Mouse (Mus musculus): ENCODE results near the gene Fchsd2.
A peak's percentile ranks its signal among the peaks of the same experiment; 100 is the strongest.

The Fchsd2 gene

DNA sequence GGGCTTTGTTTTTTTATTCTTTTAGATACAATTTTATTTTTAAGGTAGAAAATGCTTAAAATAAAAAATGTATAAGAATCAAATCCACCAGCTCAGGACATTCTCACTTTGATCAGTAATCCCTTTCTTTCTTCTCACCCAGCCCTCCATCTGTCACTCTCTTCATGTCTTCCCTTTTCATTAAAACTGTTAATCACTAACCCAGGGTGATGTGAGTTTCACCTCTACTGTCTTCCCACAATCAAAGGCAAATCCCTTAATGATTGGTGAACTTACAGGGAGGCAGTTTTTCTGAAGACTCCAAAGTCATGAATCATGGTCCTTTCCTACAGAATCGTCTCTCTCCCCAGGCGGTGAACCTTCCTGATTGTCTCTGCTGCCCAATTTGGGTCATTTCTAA, 124.1 kb downstream of the Fchsd2 start:
- DNase-seq = no peak

DNA sequence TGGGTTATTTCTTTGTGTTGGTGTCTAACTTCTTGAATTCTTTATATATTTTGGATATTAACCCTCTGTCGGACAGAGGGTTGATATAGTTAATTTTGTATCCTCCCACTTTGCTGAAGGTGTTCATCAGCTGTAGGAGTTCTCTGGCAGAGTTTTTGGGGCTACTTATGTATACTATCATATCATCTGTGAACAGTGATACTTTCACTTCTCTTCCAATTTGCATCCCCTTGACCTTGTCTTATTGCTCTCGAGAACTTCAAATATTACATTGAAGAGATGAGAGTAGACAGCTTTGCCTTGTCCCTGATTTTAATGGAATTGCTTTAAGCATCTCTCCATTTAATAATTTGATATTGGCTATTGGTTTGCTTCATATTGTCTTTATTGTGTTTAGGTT, 130.8 kb downstream of the Fchsd2 start:
- DNase-seq = no peak

DNA sequence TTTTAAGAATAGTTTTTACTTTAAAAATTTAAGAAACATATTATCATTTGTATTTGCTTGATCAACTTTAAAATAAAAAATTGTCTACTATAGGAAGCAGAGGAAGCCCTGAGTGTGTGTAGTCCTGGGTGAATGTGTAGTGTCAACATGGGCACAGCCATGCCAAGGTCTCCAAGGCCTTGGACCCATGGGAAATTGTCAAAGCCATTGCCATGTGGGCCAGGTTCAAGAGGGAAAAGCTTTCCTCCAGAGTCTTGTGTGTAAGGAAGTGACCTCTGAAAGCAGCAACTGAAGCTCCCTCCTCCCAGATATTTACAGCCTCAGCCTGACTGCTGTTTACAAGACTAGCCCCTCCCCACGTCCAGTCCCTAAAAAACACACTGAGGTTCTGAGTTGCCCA, 136.7 kb downstream of the Fchsd2 start:
- no peak for DNase-seq

DNA sequence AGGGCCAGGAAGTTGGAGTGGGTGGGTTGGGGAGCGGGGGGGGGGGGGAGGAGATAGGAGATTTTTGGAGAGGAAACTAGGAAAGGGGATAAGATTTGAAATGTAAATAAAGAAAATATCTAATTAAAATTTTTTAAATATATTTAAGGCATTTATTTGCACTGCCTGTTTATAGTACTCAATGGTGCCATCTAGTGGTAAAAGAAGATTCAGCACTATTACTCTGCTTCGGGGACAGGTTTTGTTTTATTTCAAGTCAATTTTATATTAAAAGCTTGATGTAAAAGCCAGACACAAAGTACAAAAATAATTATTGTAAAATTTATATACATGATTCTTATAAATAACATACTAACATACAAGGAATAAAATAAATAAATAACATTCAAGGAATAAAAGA, 138.8 kb downstream of the Fchsd2 start:
- no peak for DNase-seq

DNA sequence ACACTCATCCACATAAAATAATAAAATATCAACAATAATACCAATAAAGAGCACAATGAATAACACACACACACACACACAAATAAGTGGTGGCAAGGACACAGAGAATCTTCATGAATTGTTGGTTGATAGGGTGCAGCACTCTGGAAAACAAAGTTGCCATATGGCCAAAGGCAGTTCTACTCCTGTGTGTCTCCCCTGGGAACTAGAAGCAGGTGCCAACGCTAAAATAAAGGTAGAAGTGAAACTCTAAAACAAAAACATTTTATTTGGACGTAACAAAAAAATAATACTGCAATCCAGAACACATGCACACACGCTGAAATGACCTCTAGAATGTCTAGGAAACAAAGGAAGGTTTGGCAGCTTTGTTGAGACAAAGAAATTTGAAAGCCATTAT, 140.1 kb downstream of the Fchsd2 start:
- DNase-seq = no peak

DNA sequence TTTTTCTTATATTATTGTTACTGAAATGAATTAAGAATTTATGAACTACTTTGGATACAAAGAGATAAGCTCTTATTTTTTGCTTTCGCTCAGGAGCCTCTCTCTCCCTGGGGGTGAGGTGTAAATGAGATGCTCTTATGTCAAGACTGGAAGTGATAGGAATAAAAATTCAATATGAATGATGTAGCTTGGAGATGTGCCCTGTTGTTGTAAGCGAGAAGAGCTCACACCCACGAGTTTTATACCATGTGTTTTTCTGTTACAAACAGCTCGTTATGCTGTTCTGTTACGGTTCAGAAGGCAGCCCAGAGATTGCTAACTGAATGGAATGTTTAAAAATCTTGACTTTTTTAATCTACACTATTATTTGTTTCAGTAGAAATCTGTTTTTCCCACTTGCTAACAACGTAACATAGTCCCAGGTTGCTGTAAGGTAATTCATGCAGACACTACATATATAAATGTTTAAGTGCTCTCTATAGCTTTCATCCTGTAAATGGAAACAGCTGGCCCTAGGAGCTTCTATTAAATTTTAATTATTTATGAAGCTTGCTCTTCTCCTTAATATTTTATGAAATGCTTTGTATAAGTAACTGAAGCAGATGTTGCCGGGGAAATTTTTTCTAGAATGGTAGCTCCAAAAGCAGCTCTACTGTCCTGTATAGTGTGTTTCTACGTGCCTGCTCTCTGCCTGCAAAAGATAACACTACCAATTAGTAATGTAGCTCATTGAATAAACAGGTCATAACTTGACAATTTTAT, 144.2 kb downstream of the Fchsd2 start:
- DNase-seq = no peak

DNA sequence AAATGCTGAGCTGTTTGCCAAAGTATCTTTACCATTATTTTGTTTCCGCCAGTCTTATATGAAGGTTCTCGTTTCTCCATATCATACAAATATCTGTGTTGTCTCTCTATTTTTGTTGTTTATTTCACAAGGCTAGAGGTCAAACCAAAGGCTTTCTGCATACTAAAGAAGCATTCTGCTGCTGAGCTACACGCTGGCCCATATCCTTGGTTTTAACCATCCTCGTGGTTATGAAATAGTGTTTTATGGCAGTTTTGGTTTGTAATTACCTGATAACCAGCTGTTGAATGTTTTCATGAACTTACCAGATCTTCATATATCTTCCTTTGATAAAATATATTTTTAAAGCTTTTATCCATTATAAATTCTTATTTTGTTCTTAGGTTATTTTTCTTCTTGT, 156.1 kb downstream of the Fchsd2 start:
- DNase-seq = no peak

DNA sequence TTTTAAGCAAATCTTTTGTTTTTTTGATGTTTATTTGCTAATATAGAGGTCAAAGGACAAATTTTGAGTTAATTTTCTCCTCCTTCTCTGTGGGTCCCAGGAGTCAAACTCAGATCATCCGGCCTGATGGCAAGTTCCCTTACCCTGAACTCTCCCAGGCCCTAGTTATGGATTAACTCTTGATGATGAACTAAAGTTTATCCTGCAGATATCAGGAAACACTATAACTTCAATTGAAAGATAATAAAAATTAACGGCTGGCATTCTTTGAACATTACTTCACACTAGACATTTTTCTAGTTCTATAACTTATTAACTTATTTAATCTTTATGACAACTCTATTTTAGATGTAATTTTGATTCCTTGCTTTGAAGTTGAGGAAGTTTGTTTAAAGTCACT, 156.5 kb downstream of the Fchsd2 start:
- DNase-seq = no peak

DNA sequence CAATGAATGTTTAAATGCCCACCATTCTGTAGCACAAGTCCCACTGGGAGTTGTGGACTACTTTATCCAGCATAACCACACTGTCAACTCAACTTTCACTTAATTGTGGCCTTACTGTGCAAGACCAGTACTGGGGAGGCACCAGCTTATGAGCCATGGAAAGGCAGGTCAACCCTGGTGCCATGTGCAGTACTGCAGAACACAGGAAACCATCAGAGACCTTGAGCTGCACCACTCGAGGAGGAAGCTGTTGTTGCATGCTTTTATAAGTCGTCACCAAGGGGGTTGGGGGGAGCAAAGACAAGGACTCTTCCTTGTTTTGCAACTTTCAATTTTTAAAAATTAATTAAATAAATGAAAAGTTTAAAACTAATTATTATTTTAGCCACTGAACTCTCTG, 160.4 kb downstream of the Fchsd2 start:
- DNase-seq = no peak

DNA sequence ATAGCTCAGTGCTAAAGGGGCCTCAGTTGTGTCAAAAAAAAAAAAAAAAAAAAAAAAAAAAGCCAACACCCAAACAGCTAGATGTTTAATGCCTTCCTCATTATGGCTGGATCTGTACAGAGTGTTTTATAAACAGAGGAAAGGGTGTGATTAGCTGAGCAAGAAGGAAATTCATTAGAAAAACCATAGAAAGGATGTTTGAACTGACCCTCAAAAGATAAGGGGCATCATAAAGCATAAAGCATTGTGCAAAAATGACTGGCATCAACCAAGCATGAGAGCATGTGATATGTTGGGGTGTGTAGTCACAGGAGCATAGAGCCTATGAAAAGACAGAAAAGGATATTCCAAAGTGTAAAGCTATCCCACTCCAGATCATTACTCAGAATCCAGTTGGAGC, 165.8 kb downstream of the Fchsd2 start:
- no peak for DNase-seq

DNA sequence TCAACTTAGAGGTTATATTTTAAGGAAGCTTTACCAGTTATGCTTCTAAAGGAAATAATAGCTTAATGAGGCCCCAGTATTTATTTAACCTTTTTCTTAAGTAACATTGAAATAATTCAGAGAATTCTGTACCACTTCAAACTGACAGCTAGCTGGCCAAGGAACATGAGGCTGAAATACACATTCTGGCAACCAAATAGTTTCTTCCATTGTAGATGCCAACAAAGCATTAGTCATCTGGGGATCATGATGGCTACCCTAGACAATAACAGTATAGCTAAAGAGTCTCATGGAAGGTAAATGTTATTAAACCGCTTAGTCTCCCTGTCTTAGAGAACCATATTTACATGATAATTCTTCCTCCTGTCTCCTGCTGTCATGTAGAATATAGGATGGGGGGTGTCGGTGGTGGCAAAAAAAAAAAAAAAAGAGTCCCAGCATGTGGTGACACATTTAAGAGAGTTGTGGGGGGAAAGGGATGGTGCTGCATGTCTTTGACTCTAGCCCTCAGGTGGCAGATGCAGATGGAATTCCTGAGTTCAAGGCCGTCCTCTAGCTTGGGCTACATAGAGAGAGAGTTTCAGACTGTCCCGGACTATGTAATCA, 169.4 kb downstream of the Fchsd2 start:
- no peak for DNase-seq

DNA sequence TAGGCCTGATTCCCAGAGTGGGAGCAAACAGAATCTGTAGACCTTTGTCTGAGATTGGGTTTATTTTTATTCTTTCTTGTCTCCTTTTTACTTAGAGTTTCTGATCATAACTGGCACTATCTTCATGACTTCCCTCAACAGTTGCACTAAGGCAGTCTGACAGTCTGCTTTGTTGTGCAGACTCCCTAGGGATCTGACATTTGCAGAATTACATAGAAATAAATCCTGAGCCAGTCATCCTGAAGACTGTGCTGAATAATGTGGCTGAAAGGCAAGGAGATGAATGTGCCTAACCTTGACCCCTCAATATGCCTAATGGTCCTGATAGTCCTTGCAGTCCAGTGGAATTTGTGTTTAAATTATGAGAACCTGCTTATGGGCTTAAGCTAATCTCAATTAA, 170.8 kb downstream of the Fchsd2 start:
- no peak for DNase-seq

DNA sequence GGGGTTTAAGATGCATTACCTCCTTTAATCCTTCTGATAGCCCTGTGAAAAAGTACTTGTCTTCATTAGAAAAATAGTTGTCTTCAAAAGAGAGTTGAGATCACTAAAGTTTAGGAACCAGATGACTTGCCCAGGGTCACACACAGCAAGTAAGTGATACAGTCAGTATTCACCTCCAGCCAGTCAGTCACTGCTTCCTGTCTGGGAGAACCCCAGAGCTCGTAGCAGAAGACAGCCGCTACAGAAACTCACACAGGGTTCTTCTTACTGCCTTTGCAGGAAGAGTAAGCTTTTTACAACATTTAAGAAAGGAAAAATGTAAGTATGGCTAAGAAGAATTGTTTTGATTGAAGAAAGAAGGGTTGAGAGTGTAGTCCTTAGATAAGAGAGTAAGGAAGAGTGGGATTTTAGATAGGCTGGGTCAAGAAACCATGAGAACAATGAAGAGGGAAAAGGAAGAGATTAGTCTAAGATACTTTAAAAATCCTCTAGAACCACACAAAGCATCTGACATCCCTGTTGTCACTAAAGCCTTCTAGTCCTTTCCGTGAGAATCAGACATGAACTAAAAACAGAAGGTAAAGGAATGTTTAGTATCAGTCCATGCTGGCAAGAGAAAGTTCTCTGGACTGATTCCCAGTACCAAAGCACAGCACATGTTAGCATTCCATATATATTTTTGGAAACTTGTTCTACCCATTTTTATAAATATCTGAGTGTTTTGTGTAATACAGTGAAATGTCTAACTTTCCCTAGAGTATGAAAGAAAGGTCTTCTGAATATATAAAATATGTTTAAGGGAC, 175.0 kb downstream of the Fchsd2 start:
- DNase-seq = no peak

DNA sequence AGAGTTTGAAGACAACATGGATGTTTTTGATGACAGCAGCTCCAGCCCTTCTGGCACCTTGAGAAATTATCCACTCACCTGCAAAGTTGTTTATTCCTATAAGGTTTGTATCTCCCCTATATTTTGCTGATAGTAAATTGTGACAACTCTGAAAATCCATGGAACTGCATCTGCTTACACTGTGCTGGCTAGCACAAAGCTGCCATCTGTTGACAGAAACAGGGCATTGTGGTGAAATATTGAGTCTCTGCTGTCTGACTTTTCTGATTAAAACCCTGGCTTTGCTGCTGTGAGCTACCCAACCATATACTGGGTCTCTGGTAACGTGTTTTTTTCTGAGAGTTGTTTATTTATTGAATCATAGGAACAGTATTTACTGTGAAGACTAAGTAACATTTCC, 178.9 kb downstream of the Fchsd2 start:
- DNase-seq = no peak

DNA sequence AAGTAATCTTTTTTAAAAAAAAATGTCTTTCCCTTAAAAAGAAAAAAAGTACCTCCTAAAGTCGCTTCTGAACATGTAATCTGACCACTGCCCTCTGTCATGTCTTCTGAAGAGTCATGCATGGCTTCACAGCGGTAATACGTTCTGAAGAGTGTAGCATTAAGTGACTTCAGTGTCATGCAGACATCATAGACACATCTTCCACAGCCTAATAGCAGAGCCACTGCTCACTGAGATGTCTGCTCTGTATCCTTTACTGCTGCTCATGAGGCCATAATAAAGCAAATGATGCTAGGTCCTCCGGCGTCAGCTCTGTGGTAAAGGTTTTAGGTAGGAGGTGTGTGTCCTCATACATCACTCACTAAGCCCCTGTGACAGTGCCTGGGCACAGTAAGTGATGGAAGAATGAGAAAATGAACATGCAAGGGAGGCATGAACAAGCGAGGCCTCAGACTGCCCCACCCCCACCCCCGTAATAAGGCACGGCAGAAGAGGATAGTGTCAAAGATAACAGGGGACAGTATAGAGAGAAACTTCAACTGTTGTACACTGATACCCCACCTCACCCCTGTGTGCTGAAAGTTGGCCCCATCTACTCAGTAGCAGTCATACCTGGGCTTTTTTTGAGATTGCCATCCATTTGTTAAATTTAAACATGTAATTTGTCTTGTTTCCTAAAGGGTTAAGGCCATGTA, 179.9 kb downstream of the Fchsd2 start:
- no peak for DNase-seq

DNA sequence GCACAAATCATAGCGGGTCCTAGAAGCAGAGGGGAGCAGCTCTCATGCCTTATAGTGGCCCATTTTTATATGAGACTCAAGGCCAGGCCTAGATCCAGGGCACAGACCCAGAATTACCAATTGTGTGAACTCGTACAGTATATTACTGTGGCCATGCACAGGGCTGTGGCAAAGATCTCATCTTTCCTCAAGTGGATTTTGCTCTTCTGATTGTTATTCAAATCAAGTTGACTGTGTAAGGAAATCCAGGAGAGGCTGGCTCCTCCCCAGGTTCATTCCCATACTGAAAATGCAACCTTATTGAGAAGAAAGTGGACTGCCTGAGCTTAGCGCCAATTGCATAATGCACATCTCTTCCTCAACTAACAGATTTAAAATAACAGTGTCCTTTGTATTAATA, 190.1 kb downstream of the Fchsd2 start:
- DNase-seq = no peak

DNA sequence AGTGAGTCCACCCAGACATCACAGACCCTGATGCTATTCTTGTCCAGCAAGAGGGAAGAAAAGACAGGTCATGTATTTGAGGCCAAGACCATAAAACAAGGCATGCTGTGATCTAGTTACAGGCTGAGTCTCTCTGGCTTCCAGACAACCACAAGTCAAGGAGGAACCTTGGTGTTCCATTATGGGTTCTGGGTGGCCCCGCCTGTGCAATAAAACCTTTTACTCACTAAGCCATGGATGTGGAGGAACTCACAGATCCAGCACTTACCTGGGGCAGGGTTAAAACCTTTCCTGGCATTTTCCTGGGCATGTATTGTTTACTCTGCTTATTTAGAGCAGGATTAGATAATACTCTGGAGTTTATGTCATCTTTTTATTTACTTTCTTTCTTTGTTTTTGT, 191.8 kb downstream of the Fchsd2 start:
- no peak for DNase-seq

DNA sequence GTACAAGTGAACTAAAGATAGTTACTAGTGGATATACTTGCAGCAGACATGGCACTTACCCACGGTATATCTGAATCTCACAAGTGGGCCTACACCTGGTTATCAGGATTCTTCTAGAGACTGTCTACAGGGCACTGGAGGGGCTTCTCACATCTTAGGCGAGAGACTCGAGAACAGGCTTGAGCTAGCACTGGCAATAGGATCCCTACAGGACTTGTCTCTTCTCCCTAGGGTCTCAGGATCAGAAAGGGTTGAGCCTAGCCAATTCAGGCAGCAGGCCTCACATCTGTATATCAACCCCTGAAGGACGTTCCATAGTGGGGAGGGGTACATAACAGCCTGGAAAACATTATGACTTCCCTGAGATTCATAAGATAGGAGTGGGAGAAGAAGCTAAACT, 194.2 kb downstream of the Fchsd2 start:
- DNase-seq = no peak

DNA sequence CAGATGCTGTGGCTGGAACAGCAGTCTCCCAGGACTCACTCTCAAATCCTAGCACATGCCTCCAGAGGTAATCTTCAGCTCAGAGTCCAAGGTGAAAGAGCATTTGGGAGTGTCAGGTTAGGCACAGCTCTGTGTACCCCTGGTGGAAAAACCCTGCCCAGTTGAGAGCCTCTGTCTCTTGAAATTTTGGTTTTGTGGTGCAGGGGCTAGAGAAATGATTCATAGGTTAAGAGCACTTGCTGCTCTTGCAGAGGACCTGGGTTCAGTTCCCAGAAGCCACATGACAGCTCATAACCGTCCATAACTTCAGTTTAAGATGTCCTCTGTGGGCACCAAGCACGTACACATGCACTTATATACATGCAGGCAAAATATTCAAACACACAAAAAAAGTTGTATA, 195.2 kb downstream of the Fchsd2 start:
- DNase-seq = no peak

DNA sequence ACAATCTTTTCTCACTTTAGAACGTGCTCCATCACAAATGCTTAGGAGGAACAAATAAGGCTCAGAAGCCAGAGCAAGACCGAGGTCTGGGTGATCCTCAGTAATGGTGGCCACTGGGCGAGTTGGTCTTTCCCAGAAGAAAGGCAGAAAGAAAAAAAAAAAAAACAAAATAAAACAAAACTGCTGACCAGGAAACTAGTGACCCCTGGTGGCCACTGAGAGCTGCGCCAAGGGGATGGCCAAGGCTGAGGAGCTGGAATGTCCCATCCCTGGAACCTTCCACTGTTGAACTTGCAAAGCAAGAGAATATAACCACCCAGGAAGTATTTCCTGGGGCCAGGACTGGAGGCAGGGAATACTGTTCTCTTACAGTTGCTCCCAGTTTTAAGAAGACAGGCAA, 195.8 kb downstream of the Fchsd2 start:
- peak; percentile 59 for DNase-seq

DNA sequence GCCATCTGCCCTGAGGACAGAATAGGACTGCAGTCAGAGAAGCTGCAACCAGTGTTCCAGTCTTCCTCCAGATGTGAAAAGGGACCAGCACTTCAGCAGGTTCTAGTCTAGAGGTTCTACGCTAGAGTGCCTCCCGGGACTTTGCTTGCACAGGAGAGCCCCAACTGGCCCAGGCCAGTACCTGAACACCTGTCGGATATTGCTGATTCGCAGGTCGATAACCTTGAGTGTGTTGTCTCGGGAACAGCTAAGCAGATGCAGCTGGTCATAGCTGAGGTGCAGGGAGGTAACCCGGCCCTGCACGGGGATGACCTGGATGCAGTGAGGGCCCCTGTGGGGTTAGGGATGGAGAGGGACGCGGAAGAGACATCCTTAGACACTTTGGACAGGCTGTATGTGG, 197.7 kb downstream of the Fchsd2 start:
- DNase-seq = no peak

DNA sequence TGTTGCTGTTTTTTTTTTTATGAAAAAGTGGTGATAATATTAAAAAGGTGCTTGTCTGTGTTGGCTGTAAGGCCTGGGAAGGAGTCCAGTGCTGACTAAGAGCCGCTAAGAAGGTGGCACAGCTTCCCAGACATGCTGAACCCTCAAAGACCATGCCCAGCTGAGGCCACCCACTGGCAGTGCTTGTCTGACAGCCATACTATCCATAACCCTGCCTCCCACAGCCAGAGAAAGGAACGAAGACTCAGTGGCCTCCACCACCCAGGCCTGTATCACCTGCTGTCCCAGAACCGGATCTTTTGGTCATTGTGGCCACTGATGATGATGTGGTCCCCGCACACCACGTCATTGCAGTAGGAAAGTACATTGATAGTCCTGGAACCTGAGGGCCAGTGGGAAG, 198.5 kb downstream of the Fchsd2 start:
- DNase-seq = no peak

DNA sequence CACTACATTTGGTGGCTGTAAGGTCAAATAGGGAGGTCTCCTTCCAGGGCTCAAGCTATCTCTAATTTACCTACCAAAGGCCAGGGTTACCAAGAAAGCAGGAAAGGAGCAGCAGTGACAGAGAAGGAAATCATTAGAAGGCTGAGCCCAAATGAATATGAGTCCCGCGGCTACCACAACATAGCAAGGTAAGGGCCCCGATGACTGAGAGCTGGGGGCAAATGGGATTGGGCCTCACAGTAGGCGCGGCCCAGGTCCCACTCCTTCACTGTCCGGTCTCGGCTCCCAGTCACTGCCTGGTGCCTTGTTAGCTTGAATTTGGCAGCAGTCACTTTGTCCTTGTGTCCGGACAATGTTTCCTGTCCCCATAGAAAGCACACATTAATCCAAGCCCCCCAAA, 199.0 kb downstream of the Fchsd2 start:
- DNase-seq = no peak

DNA sequence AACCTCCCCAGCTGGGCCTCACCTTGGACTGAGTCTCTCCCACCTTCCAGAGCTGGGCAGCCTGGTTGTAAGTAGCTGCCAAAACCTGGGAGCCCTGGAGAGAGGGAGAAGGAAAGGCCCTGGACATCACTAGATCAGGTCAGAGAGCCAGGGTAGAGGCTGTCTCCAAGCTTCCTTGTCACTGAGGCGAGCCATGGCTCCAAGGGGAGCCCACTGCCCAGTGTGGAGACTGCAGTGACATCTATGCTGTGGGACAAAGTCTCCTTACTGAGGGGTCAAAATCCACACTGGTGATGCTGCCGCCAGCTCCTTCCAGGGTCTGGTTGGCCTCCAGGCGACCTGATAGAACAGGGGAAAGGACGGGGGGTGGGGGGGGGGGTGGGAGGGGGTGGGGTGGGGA, 199.4 kb downstream of the Fchsd2 start:
- no peak for DNase-seq

Measured in right cerebral cortex, postnatal 14 days (tissue).